Mouse (Mus musculus) adrenal gland, postnatal 0 days (tissue): ENCODE results near the gene Nrd1. TPM values are rescaled to one million over a fixed set of nuclear protein-coding genes. Genes with fewer than 3 reads are reported as not detected.

Source experiments
- microRNA-seq: library from miRNA; unstranded; fragments of <30 nt; microRNA quantifications from one replicate; pipeline ENCODE4, GENCODE M21; 2016; ENCODE audit warnings: borderline replicate concordance; ENCODE audit not compliant: insufficient number of aligned reads
- polyA plus RNA-seq: library from polyadenylated mRNA; unstranded; fragments of >200 nt; fragmentation: Nextera tagmentation; extraction: Ambion mirVana; gene quantifications from 2 replicates; pipeline ENCODE4 v1.2.1, GENCODE M21; 2015

Nrd1 gene
- polyA plus RNA-seq, result 38.8 and 48.7 TPM in 2 replicates

GRCm38 (mm10) chr4:108999999-109000950 is at the start of gene Nrd1:
TSS of gene Nrd1 (plus strand) at chr4:109000655.

Small RNA genes lying within 50 kb of the gene (microRNA-seq; reads per million reads assigned to microRNA genes)
- gene Mir761, result not detected

Other genes starting within 250 kb of the Nrd1 start
- 3.6 and 3.8 TPM in 2 replicates for gene Zfyve9, start 219.9 kb upstream of the Nrd1 start, polyA plus RNA-seq
- gene Btf3l4, start 167.0 kb upstream of the Nrd1 start, polyA plus RNA-seq, result 187 and 197 TPM in 2 replicates
- 105 and 113 TPM in 2 replicates for gene Txndc12, start 166.1 kb upstream of the Nrd1 start, polyA plus RNA-seq
- gene Kti12, start 152.9 kb upstream of the Nrd1 start, polyA plus RNA-seq, result 27.2 and 36.6 TPM in 2 replicates
- gene A730015C16Rik, start 152.0 kb upstream of the Nrd1 start, polyA plus RNA-seq, result 1.1 and 1.4 TPM in 2 replicates
- gene Rab3b, start 121.6 kb upstream of the Nrd1 start, polyA plus RNA-seq, result 114 and 243 TPM in 2 replicates
- 65.8 and 91.5 TPM in 2 replicates for gene Osbpl9, start 201.6 kb downstream of the Nrd1 start, polyA plus RNA-seq
- 0.44 and 0.90 TPM in 2 replicates for gene Calr4, start 233.8 kb downstream of the Nrd1 start, polyA plus RNA-seq